Mouse (Mus musculus) liver, embryonic 16.5 days (tissue): ENCODE results near the gene Lrmda. TPM values are rescaled to one million over a fixed set of nuclear protein-coding genes. Genes with fewer than 3 reads are reported as not detected.

Experiments
- ATAC-seq: fragments of 200-750 bp; cut with Nextera tagmentation; 2 replicates; pipeline ENCODE4 v1.8.0; 2017; ENCODE audit warnings: low read depth, mild to moderate bottlenecking, moderate number of reproducible peaks, moderate library complexity
- H3K27ac ChIP-seq: fragments of 300-500 bp; sonication (generic); 2 replicates; pipeline ENCODE4 v1.5.1; 2014; ENCODE audit warnings: mild to moderate bottlenecking, low read length
- H3K27me3 ChIP-seq: fragments of 300-500 bp; sonication (generic); 2 replicates; pipeline ENCODE4 v1.6.1; 2014; ENCODE audit warnings: low read depth, low read length, mixed read lengths; ENCODE audit not compliant: control insufficient read depth, insufficient read depth
- H3K36me3 ChIP-seq: fragments of 300-500 bp; sonication (generic); 2 replicates; pipeline ENCODE4 v1.6.1; 2014; ENCODE audit warnings: mild to moderate bottlenecking; ENCODE audit not compliant: control insufficient read depth, insufficient read depth
- H3K4me1 ChIP-seq: fragments of 300-500 bp; sonication (generic); 2 replicates; pipeline ENCODE4 v1.6.1; 2014; ENCODE audit warnings: low read depth, low read length, mixed read lengths; ENCODE audit not compliant: control insufficient read depth
- H3K4me2 ChIP-seq: fragments of 300-500 bp; sonication (generic); 2 replicates; pipeline ENCODE4 v1.6.1; 2014; ENCODE audit warnings: low read depth, low read length, mixed read lengths
- H3K4me3 ChIP-seq: fragments of 300-500 bp; sonication (generic); 2 replicates; pipeline ENCODE4 v1.5.1; 2014; ENCODE audit warnings: low read depth, mild to moderate bottlenecking, low read length
- H3K9ac ChIP-seq: fragments of 300-500 bp; sonication (generic); 2 replicates; pipeline ENCODE4 v1.6.1; 2014; ENCODE audit warnings: low read depth, low read length
- H3K9me3 ChIP-seq: fragments of 300-500 bp; sonication (generic); replicated peaks from 2 replicates; pipeline ENCODE4 v1.6.1; 2016; ENCODE audit warnings: low read length; ENCODE audit not compliant: control insufficient read depth
- WGBS: fragments of 180-500 bp; shearing (Covaris S2); extraction: QIAGEN DNeasy Blood & Tissue Kit; methylation state at CpG from one replicate; pipeline ENCODE4 v1.1.7; 2014; ENCODE audit not compliant: insufficient replicate concordance; 5-methylcytosine and 5-hydroxymethylcytosine counted together
- microRNA-seq: library from miRNA; unstranded; fragments of <30 nt; microRNA quantifications from one replicate; pipeline ENCODE4, GENCODE M21; 2016
- polyA plus RNA-seq: library from polyadenylated mRNA; unstranded; fragments of >200 nt; fragmentation: Nextera tagmentation; extraction: Ambion mirVana; gene quantifications from 2 replicates; pipeline ENCODE4 v1.2.1, GENCODE M21; 2015

Lrmda gene
- polyA plus RNA-seq, 1 experiment from 2014 or later, result 0.46 TPM

GRCm38 (mm10) chr14:23096017-23096336 lies 1076.5 kb downstream of the Lrmda start:
- Histone ChIP-seq H3K9ac (no peak overlapping the region), H3K9me3 (no peaks in the 10 kb centered on the region), H3K27ac (no peak overlapping the region), H3K4me1 (no peaks in the 10 kb centered on the region), H3K4me2 (no peak overlapping the region), H3K27me3 (no peaks in the 10 kb centered on the region), H3K36me3 (no peaks in the 10 kb centered on the region), H3K4me3 (no peak overlapping the region)
- ATAC-seq, result no peak
- WGBS, result 61% methylated on average over 3 of the region's 3 CpGs

- no peak overlapping the region for H3K9ac ChIP-seq
- 58% methylated on average over 4 of the region's 4 CpGs for WGBS
- H3K36me3 ChIP-seq, result no peaks in the 10 kb centered on the region
- no peak overlapping the region for H3K4me3 ChIP-seq
- H3K27ac ChIP-seq, result no peak overlapping the region
- no peaks in the 10 kb centered on the region for H3K4me1 ChIP-seq
- H3K4me2 ChIP-seq, result no peak overlapping the region
- no peak for ATAC-seq
- H3K9me3 ChIP-seq, result no peaks in the 10 kb centered on the region
- H3K27me3 ChIP-seq, result no peaks in the 10 kb centered on the region
Observed at GRCm38 (mm10) chr14:23096405-23096804, 1076.9 kb downstream of the Lrmda start.

Small RNA genes lying within 50 kb of the gene (microRNA-seq; reads per million reads assigned to microRNA genes)
- not detected for gene Gm27532

Other genes starting within 250 kb of the Lrmda start
- 98.4 and 113 TPM in 2 replicates for gene Vdac2, start 194.5 kb upstream of the Lrmda start, polyA plus RNA-seq
- 15.8 and 18.4 TPM in 2 replicates for gene Comtd1, start 170.7 kb upstream of the Lrmda start, polyA plus RNA-seq
- 0.49 and 0.61 TPM in 2 replicates for gene Zfp503, start 30.1 kb upstream of the Lrmda start, polyA plus RNA-seq